Mouse (Mus musculus) left cerebral cortex, postnatal 4 days (tissue): Measurements from ENCODE around the gene Stk4. TPM values are rescaled to one million over a fixed set of nuclear protein-coding genes. Genes with fewer than 3 reads are reported as not detected.

ENCODE experiments used
- DNase-seq: peaks from one replicate; pipeline ENCODE4 v3.0.0-alpha.2; 2022
- intact Hi-C: fragments of 180-260 bp; cut with DNase I; formaldehyde crosslinking; loops from one replicate; pipeline ENCODE4 v1.15.1; 2025
- total RNA-seq, 2 experiments: library from RNA; stranded (reverse); gene quantifications; 2 replicates each; pipeline ENCODE4 v1.2.3; 2021

Gene Stk4
- total RNA-seq, 2 experiments from 2014 or later: 31.8 to 38.8 TPM

DNA sequence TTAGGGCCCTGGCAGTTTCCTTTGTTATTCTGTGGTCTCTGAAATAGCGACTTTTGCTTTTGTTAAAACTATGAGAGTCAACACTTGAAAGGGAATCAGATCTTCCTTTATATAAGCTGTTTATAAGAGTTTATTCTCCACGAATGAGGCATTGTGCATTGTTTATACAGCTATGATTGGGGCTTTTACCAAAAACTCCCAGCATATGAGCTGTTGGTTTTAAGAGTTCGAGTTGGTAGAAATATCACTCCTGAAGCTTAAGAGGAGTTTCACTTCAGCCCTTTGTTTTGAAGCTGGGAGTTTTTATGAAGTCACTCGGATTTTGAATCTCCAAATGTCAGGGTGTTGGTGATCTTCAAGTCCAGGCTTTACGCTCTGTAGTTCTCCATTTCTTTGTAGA, 7.8 kb downstream of the Stk4 start:
- no peak for DNase-seq
- intact Hi-C loops: no loop called here

DNA sequence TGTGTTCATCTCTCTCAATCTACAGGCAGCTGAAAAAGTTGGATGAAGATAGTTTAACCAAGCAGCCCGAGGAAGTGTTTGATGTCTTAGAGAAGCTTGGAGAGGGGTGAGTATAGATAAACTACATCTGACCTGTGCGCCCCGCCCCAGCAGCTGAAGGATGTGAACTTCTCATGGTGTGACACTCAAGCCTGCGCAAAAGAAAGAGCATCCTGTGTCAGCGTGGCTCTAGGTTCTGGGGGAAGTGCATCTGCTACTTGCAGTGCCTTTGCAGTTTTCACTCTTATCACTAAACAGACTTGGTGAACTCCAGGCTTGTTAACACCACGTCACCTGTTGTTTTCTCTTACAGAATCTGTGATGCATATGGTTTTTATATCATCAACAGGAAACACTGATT, 9.4 kb downstream of the Stk4 start:
- DNase-seq: no peak
- intact Hi-C loops: no loop called here

DNA sequence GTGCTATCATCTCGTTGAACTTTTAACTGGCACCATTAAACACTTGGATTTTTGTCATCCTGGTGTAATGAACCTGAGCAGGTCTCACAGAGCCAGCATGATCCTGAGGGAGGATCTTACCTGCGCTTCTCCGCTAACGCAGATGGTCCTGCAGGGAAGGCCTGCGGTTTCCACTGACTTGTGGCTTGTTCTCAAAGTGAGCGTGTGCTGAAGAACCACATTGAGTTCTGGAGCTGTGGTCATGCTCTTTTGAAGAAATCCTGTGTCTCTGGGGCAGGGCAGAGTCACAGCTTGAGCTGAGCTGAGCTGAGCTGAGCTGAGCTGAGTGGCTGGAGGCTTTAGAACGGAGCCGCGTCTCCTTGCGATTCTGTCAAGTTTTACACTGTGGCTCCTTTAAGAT, 11.5 kb downstream of the Stk4 start:
- DNase-seq: no peak
- intact Hi-C loops: no loop called here

DNA sequence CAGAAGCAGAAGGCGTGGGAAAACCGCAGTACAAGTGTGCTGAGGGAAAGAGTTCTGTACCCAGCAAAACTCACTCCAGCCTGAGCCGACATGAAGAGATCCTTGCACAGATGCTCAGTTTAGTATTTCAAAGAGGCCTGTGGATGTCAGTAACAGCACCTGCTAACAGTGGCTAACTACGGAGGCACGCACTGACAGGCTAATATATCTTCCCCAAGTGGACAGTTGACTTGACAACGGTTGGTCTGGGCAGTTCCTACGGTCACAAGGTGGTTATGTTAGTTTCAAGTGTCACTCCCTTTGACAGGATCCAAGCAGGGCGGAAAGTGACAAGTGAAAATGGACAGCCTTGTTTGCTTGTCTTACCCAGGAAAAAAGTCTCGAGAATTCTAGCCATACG, 12.1 kb downstream of the Stk4 start:
- DNase-seq: no peak
- intact Hi-C loops: no loop called here

DNA sequence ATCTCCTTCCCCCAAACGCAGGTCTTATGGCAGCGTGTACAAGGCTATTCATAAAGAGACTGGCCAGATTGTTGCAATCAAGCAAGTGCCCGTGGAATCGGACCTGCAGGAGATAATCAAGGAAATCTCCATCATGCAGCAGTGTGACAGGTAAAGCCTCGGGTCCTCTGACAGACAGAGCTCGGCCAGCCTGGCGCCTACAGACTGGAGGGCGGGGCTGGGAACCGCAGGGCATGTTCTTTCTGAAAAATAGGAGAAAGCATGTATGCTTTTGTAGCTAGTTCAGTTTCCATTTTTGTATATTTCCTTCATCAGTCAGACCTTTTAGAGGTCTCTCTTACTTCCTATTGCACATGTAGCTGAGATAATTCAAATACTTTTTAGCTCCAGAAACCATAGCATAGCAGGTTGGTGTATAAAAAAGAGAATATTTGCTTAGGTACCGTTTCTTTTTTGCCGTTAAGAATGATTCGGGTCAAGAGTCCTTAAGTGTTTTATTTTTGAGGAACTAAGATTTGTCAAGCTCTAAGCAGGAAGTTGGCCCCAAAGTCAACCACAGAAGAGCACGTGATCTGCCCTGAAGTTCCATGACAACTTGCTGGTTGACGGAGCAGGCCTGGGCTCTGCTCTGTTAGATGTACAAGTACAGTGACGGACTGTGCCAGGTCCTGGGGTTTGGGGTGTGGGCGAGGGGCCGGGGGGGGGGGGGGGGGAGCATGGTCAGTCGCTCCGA, 13.7 kb downstream of the Stk4 start:
- DNase-seq: no peak
- intact Hi-C loops: no loop called here

DNA sequence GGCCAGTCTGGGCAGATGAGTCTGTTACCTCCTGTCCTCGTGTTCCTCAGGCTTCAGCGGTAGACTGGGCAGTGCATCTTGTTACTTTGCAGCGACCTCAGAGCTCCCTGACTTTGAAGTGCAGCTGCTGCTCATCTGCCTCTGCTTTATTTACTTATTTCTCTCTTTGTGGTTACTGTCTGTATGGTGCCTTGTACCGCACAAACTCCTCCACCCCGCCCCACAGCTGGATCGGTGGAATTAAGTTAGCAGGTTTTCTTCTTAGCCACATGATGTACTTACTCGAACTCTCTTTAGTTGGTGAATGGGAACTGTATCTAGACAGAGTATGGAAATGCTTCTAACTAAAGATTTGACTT, 14.2 kb downstream of the Stk4 start:
- DNase-seq: no peak
- intact Hi-C loops: no loop called here

DNA sequence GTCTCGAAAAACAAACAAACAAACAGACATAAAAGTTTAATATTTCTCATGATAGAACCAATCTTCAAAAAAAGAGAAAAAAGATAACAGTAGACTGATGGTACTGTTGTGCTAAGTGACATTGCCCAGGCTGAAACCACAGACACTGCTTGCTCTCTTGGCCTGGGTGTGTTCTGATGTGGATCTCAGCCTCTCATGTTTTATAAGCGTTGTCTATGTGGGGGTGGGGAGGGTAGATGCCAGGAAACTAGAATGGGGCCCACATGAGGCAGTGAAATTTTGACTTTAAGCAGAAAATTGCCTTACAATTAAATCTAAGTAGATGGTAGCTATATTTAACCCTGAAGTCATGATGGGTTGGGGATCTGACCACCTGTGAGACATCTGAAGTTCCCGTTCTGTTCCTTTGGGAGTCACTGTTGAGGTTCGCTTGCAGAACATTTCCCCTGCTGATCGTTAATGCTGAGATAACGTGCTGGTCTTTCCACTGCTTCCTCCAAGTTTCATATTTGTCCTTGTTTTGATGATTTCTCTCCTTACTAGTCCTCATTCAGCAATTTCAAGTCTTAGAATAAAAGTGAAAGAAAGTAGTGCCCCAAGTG, 17.4 kb downstream of the Stk4 start:
- no peak for DNase-seq
- intact Hi-C loops: no loop called here

DNA sequence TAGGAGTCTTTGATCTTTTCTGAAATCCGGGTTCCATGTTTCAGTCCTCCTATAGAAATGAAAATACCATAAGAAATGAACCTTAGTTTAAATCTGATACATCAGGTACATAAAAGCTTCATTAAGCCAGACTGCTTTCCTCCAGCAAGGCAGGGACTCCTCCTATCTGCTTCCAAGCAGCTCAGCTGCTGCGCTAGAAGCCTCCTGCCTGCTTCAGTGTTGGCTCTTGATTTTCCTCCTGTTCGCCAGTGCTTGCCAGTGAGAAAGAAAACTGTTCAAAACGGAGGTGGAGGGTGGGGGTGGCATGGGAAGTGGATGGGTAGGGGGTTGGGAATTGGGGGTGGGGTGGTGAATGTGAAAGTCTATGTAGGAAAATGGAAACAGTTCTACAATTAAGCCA, 19.4 kb downstream of the Stk4 start:
- intact Hi-C loops: no loop called here
- no peak for DNase-seq

DNA sequence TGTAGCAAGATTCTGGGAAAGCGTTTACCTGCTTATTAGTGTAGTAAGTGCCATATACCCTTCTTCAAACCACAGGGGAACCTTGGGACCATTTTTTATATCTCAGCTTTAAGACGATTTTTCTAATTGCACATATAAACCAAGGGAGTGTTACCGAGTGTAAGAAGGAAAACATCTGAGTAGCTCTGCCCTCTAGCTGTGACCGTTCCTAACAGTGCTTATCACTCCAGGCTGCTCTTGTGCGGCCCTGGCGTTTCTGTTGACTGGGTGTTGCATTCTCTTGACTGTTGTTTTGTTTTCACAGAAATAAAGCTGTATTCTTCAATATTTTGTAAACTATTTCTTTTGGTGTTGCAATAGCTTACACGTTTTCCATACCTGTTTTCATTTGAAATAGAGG, 24.0 kb downstream of the Stk4 start:
- intact Hi-C loops: no loop called here
- DNase-seq: no peak

DNA sequence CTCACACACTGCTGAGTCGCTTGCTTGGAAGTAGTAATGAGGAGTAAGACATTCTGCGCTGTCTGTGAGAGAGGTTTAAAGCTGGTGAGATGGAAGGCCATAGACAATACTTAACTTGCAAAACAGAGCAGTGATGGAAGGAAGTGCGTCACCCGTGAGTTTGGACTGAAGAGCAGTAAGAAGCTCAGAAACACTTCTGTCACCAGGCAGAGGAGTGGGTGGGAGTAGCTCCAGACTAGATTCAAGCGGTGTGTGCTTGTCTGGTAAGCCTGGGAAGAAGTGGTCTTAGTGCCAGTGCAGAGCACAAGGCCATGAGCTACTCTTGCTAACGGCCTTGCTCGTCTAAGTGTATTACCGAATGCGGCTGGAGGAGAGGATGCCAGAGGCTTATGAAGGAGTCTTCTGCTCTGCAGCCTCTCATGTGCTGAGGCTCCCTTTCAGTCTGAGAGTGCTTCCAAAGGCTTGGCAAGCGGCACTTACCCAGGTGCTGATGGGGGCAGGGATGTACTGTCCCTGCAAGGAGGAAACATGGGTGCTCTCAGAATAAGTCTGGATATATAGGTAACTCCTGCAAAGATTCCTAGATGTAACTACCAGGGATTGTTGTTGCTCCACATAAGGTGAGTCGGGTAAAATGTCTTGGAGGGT, 28.6 kb downstream of the Stk4 start:
- intact Hi-C loops: no loop called here
- DNase-seq: no peak

DNA sequence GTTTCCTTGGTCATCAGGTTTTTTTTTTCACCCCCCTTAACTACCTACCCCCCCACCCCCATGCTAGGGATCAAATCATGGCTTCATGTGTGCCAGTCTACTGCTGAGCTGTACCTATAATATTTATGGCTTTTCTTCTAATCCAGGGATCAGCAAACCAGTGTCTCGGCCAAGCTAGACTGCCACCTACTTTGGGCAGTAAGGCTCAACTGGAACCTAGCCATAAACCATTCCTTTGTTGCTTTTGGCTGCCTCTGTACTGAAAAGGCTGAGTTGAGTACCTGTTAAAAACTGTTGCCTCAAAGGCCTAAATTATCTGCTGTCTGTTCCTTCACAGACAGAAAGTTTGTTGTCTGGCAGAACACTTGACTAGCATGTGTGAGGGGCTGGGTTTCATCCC, 31.8 kb downstream of the Stk4 start:
- intact Hi-C loops: loop anchor here (5.0 kb wide), 1 partner anchor 305 kb away; the partner anchor contains the start of gene Matn4
- DNase-seq: no peak

DNA sequence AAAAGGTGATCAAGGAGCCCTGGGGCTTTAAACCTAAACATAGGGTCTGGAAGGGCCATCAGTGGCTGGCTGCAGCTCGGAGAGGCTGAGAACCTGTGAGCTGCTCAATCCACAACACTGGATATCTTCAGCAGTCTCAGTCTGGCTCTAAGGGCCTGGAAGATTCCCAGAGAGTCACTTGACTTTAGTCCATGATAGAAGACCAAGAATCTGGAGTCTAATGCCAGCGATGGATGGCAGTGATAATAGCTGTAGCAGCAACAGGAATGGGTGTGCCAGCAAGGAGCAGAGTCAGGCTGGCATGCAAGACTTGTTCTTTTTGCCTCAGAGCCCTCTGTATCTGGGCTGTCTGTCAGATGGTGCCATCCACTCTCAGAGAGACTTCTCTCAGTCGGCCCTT, 32.2 kb downstream of the Stk4 start:
- no peak for DNase-seq
- intact Hi-C loops: loop anchor here (5.0 kb wide), 1 partner anchor 305 kb away; the partner anchor contains the start of gene Matn4

DNA sequence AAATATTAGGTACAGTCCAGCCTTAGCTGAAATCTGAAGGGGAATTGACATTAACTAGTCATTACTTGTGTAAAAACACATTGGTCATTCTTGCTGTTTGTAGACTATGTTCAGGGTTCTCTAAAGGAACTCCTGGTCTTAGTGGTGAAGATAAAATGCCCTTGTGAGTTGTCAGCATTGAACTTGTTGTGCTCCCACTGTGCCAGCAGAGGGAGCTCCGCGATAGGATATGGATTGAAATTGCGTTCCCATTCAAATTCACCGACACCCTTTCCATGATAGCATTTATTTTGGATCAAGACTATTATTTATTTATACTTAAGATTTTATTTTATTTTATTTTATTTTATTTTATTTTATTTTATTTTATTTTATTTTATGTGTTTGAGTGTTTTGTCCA, 33.4 kb downstream of the Stk4 start:
- intact Hi-C loops: loop anchor here (5.0 kb wide), 1 partner anchor 304 kb away; the partner anchor contains the start of gene Matn4
- peak; percentile 67 for DNase-seq

DNA sequence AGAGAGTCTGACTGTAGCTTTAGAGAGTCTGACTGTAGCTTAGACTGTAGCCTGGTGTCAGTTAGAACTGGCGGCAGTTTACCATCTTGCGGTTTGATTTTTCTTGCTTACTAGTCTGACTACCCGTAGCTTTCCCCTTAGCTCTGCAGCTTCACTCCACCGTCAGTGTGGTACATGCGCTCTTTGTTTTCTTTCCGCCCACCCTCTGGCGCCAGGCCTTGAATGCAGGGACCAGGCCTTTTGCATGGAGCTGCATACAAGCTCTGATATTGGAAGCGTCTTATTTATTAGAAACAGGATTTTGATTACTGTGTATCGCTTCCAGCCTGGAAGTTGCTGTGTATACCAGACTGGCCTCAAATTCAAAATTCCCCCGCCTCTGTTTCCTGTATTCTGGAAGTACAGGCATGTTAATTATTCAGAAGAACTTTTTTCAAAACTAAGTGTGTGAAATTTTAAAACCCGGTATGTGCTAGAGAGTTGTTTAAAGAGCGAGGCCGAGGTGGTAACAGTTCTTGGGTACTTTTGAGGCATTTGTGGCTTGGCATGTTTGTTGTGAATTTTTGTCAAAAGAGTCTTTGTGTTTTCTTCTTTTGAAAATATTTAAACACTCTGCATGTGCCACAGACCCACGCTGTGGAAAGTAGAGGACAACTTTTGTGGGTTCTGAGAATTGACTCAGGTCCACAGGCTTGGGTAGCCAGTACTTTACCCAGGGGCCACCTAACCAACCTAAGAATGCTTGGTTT, 36.3 kb downstream of the Stk4 start:
- intact Hi-C loops: no loop called here
- DNase-seq: no peak

DNA sequence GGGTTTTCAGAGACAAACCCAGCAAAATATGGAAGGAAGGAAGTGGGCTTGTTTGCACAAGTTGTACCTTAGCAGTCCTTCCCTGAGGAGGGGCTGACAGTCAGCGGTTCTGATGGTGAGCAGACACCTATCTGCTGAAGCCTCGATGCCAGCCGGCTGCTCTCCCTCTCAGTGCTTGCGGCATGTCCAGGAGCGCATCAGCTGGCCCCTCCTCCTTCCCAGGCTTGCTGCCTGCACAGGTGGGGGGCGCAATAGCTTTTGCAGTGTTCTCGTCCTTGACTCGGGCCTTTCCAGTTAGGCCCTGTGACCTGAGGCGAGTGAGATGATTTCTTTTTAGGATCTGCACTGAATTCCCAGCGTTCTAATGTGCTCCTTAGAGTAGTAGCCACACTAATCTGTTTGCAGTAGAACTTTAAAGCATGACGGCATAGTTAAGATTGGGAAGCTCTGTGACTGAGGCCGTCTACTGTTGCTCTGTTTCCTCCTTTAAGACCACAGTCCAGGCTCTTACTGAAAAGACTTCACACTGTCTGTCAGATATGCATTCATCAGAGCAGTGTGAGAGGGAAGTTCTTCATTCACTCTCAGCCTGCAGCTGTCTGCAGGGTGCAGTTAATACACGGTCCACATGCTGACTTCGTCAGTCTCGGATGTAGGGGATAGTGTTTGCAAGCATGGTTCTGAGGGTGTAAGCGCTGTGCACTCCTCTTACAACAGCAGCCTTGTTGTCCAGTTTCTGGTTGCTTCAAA, 37.2 kb downstream of the Stk4 start:
- no peak for DNase-seq
- intact Hi-C loops: no loop called here

DNA sequence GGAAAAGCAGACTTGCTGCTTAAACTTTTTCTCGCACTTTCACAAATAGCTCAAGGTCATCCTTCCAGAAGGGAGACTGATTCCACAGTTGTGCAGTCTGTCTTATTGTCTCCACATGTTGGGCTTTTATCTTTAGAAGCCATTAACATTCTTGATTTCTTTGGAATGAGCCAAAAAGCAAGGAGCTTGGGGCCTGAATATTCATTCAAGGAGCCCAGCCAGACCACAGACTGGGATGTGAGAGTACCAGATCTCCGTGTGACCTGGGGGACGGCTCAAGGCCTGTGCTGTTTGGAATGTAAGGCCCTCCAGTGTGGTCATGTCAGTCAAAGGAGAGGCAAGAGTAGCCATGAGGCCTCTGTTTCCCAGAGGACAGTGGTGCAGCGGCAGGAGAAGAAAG, 38.4 kb downstream of the Stk4 start:
- intact Hi-C loops: no loop called here
- no peak for DNase-seq

DNA sequence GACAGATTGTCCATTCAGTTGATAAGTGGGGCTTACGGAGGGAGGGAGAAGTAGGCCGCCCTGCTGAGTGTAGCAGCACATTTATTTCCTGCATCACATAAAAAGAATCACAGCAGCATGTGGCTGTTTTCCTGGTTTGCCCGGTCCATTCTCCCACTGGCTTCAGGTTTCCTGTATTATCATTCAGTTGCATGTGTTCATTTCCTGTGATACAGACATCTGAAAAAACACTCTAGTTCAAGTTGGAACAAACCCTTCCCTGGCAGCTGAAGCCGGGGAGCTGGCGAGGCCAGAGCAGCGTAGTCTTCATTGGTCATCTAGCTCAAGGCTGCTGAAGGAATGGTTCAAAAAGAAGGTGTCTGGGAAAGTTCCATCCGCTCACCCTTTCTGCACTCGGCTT, 41.4 kb downstream of the Stk4 start:
- intact Hi-C loops: no loop called here
- no peak for DNase-seq

DNA sequence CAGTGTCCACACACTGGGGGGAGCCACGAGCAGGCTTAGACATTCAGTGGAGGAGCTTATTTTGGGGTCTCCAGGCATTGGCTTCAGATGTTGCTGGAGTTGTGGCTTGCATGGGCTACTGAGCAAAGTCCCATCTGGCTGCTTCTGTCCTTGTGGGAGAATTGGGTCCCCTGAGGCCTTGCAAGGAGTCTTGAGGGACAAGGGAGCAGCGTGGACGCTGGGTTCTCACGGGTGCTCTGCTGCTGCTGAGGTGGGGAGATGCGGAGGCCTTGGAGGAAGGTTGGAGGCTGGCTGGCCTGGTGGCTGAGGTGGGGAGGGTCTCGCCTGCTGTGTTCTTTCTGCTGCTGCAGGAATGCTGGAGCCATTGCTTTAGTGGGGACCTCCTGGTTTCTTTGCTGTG, 43.9 kb downstream of the Stk4 start:
- no peak for DNase-seq
- intact Hi-C loops: no loop called here

DNA sequence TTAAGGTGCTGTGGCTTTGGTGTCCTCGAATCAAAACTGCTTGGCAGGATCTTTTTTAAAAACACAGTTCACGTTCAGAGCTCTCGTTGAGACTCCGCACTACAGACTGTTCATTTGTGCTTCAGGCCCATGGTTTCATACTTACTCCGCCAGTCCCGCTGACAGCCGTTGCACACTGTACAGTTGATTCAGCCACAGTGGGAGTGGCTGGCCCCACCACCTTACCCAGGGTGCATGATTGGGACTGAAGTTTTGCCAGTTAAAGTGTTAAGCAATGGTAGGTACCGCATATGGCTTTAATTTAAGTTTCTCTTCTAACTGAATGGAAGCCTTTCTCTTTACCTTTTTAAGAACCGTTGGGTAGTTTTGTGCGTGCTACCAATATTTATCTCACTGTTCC, 45.4 kb downstream of the Stk4 start:
- no peak for DNase-seq
- intact Hi-C loops: loop anchor here (5.0 kb wide), 1 partner anchor 292 kb away; the partner anchor contains the start of gene Matn4

DNA sequence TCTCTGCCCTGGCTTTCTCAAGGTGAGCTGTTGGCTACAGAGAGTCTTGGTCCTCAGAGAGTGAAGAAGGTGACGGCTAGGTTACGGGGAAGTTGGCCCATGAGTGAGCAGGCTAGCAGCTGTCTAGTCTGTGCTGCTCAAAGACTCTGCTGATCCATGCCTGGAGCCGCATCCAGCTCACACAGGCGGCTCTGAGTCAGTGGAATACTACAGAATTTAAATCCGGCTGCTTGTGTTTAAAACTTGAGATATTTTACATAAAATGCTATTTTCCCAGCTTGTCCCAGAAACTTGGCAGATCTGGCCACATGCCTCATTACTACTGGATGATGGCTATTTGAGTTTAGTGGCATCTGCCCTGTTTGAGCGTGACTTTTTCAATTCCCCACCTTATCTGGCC, 49.4 kb downstream of the Stk4 start:
- DNase-seq: no peak
- intact Hi-C loops: loop anchor here (5.0 kb wide), 1 partner anchor 288 kb away; the partner anchor contains the start of gene Matn4
